Mouse (Mus musculus): ENCODE results near the gene Necap1.

Necap1 gene

DNA sequence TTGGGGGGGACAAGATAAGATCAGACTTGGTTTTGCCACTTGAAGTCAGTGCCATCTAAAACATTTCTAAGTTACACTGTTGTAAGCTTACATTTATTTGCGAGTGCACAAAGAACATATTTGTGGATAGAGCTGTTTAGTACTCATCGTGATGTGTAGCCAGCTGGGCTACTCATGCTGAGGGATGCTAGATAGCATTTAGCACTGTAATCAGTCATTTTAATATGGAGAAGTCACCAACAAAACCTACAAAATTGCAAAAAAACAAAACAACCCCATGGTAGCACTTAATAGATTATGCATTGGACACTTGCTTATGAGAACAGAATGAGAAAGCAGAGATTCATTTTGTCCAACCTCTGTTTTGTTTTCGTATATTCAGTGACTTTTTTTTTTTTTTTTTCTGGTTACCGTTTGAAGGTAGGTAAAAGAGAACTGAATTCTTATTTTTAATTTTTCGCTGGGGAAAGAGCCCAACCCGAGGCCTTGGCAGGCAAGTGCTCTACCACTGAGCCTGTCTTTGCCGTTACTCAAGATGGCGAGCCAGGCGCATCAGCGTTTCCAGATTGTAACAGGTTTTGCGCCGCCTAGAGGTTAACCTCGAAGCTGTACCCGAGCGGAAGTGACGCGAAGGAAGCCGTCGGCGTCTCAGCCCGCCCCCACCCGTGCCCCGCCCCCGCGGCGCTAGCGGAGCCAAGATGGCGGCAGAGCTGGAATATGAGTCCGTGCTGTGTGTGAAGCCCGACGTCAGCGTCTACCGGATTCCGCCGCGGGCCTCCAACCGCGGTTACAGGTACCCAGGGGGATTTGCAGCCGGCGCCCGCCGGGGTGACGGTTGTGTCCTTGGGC lies at the start of gene Necap1:
Gene Necap1, plus strand, starts transcription at position 604 of the 849 bp plus-strand sequence.
- peak; percentile 91 to 95 for DNase-seq

GRCm38 (mm10) chr6:122825166-122825565 lies 49.1 kb upstream of the Necap1 start:
- DNase-seq, result no peak

DNA sequence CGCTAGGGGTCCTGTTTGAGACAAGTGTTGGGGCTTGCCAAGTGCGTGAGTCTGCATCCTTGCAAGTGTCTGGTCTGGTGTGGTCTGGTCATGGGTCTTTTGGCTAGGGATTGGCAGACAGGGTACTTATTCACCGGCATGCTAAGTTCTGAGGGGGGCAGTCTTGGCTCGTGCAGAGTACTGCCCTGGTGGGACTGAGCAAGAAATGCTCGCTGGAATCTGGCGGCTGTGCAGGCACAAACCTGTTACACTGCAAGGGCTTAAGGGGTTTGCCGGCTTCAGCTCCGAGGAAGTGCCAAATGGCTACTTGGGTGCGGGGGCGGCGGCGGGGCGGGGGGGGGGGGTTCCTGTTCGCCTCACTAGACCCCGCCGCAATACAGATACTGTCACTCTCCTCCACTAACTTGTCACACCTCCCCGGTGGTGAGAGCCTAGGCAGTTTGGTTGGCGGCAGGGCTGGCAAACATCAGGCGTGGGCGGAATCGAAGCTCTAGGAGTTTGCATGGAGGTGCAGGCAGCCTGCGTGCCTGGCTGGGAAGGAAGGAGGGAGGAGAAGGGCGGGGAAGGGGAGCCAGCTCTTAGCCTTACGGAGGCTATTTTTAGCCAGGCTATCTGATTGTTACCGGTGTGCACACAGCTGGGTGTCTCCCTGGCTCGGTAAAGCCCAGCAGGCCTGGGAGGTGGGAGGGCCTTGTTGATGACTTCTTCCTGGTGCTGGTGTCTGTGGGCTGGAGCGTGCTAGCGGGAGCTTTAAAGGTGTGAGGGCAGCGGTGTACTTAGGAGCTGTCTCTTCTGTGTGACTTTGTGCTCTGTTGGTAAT lies 48.1 kb upstream of the Necap1 start:
- peak in 1 of 2 experiments; percentile 53 for DNase-seq

- DNase-seq, result peak in 1 of 2 experiments; percentile 39
Measured at GRCm38 (mm10) chr6:122828086-122828485, 46.2 kb upstream of the Necap1 start.

- no peak for DNase-seq
Measured at GRCm38 (mm10) chr6:122832880-122833279, 41.4 kb upstream of the Necap1 start.

DNA sequence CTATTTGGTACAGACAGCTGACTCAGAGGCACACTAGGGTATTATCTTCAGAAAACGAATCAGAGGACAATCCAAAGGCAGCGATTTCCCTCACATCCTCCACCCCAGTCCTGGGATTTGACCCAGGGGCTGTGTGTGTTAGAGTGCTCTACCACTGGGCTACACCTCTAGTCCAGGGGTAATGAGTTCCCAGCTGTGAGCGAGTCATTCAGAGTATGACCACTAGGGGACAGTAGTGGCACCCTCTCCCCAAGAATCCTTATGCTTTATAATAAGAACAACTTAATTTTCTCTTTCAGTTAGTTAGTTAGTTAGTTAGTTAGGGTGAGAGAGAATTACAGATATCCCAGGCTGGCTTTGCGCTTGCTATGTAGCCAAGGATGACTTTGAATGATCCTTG lies 39.9 kb upstream of the Necap1 start:
- DNase-seq, result peak in 1 of 2 experiments; percentile 65

DNA sequence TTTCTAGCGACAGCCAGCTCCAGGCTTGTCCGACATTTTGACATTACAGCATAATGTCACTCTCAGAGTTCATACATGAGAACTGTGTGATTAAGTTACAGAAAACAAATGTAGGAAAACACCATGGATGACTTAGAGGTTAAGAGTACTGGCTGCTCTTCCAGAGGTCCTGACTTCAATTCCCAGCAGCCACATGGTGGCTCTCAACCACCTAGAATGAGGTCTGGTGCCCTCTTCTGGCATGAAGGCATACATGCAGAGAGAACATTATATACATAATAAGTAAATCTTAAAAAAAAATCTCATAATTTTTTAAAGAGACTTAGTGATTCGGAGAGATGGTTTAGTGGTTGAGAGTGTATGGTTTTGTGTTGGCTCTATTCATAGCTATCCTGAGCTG lies 37.3 kb upstream of the Necap1 start:
- no peak for DNase-seq

DNA sequence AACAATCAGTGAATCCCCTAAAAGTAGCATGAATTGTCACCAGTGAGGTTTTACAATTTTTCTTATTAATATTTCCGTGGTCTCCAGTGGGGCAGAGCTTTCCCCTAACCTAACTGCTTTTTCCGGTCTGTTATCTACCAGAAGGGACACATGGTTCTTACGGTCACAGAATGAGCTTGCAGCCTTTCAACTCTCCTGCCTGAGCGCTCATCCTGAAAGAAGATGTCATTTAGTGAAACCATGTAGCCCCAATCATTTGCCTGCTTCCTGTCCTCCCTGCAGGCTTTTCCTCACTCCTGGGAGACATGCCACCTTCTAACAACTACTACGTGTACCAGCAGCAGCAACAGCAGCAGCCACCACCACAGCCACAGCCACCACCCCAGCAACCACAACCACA lies 36.7 kb upstream of the Necap1 start:
- DNase-seq, result no peak

GRCm38 (mm10) chr6:122843759-122844158 lies 30.5 kb upstream of the Necap1 start:
- no peak for DNase-seq

DNA sequence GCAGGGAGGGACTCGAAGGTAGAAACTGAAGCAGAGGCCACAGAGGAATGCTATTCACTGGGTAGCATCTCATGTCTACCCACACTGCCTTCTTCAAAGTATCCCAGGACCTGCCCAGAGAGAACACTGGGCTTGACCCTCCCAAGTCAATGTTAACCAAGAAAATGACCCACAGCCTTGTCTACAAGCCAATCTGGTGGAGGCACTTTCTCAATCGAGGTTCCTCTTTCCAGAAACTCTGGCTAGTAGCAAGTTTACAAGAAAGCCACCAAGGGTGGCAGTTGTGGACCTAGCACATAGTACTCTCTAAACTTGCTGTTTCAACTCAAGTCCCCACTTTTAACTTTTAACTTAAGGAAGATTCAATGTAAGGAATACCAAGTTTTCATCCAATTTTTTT lies 21.6 kb upstream of the Necap1 start:
- DNase-seq, result no peak

DNA sequence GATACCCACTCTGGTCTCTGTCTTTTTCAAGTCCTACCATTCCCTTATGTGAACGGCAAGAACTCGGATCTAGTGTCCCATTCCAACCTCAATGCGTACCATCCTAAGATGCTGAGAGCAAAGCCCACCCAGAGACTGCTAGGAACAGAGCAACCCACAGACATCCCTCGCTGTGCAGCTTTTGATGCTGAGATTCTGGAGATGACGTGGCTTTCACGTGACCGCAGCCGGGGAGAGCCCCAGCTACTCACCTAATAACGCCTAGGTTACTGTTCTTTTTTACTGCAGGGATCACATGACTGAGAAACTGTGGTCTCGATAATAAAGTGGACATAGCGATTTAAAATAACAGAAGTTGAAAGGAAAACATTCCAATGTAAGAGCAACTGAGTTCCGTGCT lies 19.7 kb upstream of the Necap1 start:
- no peak for DNase-seq

GRCm38 (mm10) chr6:122855955-122856354 lies 18.3 kb upstream of the Necap1 start, which contains the start of gene C3ar1:
Gene C3ar1, minus strand, starts transcription at chr6:122856161.
- DNase-seq, result no peak

DNA sequence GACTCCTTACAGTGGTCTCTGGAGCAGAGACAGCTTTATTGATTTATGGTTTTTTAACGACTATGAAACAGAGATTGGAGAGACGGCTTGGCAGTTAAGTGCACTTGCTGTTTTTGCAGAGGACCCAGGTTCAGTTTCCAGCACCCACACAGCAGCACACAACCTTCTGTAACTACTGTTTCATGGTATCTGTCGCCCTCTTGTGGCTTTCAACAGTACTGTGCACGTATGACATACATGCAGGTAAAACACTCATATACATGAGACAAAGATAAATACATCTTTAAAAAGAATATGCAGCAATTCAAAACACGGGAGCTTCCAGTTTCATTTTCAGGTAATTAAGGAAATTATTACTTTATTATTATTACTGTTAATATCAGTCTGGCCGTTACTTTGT lies 11.8 kb upstream of the Necap1 start:
- DNase-seq, result no peak

DNA sequence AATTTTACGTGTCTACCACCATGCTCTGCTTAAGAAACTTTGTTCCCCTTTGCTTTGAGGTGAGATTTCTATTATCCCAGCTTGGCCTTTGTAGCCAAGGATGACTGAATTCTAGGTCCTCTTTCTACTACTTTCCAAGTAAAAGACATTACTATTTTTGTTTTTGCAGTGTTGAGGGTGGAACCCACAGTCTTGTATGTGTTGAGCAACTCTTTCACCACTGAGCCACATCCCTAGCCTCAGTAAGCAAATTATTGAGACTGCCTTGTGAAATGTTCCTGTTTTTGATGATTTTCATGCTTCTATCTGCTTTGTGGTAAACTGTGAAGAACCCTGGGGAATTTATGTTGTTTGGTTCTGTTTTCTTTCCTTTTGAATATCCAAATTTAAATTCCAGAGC lies 11.4 kb upstream of the Necap1 start:
- DNase-seq, result no peak

- peak in 1 of 2 experiments; percentile 23 for DNase-seq
Measured at GRCm38 (mm10) chr6:122867914-122868313, 6.4 kb upstream of the Necap1 start.

DNA sequence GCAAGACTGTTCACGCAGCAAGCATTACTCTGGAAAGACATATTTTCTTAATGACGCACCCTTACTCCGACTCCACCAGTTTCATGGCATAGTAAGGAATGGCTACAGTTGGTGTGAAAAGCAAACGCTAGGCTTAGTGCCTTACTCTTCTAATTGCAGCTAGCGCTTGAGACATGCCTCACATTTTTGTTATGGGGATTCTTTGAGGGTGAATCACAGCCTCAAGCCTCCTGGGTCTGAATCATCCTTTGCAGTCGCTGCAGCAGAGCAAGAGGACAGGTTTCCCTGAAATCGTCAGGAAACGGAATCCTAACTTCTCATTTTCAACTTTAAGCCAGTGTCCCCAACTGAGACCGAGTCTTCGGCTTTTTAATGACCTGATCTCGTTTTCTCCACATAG lies 4.4 kb upstream of the Necap1 start:
- no peak for DNase-seq

- peak; percentile 20 to 22 for DNase-seq
Measured at GRCm38 (mm10) chr6:122872800-122873199, 1.5 kb upstream of the Necap1 start.

DNA sequence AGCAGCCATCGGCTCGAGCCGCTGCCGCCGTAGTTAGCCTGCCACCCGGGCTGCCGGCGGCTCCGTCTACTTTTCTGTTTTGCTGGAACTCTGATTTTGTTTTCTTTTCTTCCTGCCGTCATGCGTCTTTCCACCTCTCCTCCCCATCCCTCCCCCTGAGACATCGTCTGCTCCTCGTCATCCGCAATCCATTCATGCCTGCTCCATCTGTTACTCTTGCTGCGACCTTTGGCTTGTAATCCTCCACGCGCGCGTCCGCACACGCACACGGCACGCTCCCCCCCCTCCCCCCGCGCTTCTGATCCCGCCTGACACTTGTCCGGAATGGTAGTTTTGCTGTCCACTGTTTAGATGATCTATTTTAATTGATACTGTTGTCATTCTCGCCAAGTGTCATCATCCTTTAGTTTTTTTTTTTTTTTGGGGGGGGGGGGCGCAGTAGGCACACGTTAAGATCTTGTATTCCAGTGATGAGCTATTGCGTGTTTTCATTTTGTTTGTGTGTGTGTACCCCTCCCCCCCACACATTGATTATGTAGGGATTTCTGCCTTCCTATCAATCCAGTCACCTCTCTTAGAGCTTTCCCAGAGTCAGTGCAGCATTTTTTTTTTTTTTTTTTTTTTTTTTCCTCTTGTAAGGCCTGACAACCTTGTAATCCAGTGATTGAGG lies 581 bp downstream of the Necap1 start:
- no peak for DNase-seq

DNA sequence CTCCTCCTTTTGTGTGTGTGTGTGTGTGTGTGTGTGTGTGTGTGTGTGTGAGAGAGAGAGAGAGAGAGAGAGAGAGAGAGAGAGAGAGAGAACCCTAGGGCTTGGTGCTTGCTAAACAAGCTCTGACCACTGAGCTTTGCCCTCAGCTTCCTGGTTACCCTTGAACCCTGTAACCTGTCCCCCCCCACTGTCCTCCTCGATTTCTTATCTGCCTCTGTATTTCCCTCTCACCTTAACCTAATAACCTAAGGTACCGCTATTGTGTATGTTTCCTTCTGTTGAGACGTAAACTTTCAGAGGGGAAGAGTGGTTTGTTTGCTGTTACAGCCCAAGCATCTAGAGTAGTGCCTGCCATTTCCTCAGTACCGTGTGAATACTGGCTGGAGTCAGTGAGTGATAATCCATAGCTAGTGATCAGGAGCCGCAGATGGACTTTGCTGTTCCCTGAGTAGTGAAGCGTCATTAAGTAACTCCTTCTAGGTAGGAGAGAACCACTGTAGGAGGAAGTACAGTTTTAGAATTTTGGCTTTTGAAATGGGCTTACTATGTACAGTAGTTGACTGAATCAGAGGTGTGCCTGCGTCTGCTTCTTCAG lies 5.0 kb downstream of the Necap1 start:
- DNase-seq, result no peak

- DNase-seq, result no peak
Measured at GRCm38 (mm10) chr6:122879781-122880505, 5.7 kb downstream of the Necap1 start.

DNA sequence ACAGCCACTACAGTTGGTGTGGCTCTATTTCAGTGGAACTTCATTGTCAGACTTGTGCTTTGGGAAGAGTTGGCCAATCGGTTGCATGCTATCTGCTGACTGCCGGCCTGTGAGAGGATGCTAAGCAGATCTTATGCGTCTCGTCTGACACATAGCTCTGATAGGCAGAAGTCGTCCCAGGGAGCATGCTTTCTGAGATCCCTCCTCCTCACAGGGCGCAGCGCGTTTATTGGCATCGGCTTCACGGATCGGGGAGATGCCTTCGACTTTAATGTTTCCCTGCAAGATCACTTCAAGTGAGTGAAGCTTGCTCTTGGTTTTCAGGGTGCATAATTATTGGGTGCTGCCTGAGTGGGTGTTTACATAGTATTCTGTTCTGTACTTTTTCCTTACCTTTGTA lies 7.0 kb downstream of the Necap1 start:
- DNase-seq, result no peak

GRCm38 (mm10) chr6:122883603-122884002 lies 9.3 kb downstream of the Necap1 start:
- no peak for DNase-seq
